Mouse (Mus musculus) bone marrow, adult 2 months (tissue): ENCODE data around the gene Raph1.

Experiments
- CTCF ChIP-seq: fragments of 200-500 bp; IDR thresholded peaks from 2 replicates; pipeline ENCODE4 v1.5.1; 2011; ENCODE audit warnings: low read length, control low read depth; ENCODE audit not compliant: control insufficient read depth, insufficient read depth
- POLR2A ChIP-seq: fragments of 200-500 bp; IDR thresholded peaks from 2 replicates; pipeline ENCODE4 v1.6.1; 2011; ENCODE audit warnings: low read depth, mild to moderate bottlenecking, control low read depth, low read length, borderline replicate concordance; ENCODE audit not compliant: control insufficient read depth

- TF ChIP-seq CTCF (no peak), POLR2A (no peak)
Observed at GRCm38 (mm10) chr1:60615703-60616102, 48.8 kb upstream of the Raph1 start.
